Mouse (Mus musculus): Measurements from ENCODE around the gene Hyal6.

Hyal6 gene

DNA sequence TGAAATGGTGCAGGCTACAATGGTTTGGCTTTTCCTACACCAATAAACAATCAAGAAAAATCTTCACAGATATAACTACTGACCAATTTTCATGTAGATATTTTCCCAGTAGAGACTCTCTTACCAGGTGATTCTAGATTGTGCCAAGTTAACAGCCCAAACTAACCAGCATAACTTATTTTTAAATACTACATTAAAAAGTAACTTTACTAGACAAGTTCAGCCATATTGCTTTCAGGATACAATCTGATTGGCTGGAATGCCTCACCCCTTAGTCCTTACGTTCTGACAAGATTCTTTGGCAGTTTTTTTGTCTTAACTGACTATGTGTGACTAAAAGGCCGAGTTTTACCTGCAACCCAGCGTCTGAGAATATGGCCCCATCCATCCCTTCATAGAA lies at the start of gene Hyal6:
TSS of gene Hyal6 (plus strand) at position 301 of the 400 bp plus-strand sequence.
- DNase-seq (ENCODE audit: low spot score): no peak

DNA sequence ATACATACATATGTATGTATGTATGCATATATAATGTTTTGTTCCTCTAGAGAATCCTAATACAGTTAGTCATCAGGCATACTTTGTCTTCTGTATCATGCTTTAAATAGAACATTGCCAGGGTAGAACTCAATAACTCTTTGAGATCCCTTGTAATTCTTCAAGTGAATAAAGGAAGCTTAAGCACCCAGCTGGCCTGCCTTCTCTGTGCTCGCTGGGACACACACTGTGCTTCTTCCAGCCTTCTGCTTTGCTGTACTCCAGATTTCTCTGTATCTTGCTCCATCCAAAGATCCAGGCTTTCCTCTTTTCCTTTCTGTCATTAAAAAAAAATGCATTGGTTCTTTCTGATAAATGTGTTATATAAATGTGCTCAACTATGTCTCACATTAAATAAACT lies 45.2 kb upstream of the Hyal6 start:
- no peak for DNase-seq (ENCODE audit: low spot score)

DNA sequence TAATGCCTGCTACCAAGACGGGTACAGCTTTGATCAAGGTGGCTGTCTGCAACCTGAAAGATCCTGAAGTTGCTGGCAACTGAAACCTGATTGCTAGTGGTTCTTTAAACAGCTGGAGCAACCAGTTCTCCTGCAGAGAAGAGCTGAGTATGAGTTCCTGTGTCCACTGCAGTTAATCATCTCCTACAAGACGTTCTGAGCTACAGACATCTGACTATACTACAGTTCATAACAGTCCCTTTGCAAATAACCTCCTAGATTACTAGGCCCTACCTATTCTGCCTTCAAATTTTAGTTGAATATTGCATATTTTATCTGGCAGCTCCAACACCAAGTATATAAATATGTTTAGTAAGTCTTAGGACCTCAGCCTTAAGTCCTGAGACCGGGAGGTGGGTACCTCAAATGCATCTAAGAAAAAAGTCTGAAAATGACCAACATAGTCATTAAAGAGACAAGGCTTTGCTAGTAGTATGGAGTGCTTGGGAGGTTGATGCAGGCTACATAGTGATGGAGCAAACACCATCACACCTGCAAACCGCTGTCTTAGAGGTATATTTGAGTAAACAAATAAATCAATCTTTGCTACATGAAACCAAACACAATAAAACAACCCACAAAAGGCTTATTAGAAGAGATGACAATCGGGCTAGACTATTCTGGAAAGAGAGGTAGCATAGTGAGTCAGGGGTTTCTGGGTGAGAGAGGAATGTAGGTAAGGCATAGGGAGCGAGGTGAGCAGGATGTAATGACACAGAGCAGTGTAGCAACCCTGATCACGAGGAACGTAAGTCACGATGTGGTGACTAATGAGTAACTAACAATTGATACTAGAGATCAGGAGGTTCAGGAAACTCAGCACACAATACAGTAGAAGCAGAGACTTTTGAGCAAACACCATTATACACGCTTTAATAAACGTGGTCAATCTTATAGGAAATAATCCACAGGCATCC lies 38.3 kb upstream of the Hyal6 start:
- DNase-seq (ENCODE audit: low spot score): no peak

DNA sequence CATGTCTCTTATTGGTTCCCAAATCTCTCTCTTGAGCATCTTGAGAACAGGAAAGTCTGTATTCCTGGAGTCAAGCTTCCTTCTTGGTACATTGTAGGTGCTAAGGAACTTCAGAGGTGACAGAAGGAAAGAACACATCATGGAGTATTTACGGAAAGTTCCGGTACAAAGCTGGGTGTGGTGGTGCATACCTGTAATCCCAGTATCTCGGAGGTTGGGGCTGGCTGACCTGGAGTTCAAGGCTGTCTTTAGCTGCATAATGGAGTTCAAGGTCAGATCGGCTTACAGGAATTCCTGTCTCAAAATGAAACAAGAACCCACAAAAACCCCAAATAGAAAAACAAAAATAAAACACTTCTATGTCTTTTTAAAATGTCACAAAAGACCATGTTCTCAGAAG lies 36.9 kb upstream of the Hyal6 start:
- no peak for DNase-seq (ENCODE audit: low spot score)

DNA sequence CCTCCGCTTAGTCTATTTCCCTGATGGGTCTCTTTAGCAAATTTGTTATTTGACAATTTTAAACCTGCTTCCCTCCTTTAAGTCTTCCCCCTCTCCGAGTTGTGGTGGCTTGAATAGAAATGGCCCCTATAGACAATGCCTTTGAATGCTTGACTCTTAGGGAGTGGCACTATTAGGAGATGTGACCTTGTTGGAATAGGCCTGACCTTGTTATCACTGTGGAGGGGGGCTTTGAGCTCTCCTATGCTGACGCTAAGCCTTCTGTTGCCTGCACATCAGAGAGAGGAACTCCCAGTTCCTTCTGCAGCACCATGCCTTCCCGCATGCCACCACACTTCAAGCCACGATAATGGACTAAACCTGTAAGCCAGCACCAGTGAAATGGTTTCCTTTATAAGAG lies 35.8 kb upstream of the Hyal6 start:
- DNase-seq (ENCODE audit: low spot score): no peak

DNA sequence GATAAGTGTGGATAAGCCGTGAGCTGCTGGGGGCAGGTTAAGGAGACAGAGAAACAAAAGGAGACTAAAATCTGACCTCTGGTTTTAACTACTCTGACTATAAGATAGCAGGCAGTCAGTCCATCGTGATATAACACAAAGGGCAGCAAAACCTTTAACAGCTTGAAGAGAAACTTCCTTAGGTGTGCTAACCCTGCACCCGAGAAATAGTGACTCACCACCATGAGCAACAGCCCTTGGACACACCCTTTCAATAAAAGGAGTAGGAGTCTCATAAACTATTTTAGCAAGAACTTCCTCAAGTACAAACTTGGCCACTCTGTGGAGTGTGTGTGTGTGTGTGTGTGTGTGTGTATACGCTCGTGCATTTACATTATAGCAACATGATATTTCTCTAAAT lies 26.0 kb upstream of the Hyal6 start:
- no peak for DNase-seq (ENCODE audit: low spot score)

DNA sequence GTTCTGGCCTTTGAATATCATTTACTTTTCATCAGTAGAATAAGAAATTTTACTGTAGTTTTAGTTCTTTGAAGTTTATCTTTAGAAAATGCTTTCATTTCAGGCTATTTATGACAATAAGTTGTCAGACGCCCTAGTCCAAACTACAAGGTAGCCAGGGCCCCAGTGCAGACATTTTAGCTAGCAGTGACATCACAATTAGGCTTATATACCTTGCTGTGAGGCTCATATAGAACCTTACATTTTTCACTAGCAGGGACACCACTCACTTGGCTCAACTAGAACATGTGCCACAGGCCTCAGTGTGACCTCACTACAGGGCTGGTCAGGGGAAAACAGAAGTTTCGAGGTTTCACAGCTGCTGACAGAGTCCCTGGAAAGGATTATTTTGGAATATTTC lies 25.5 kb upstream of the Hyal6 start:
- no peak for DNase-seq (ENCODE audit: low spot score)

DNA sequence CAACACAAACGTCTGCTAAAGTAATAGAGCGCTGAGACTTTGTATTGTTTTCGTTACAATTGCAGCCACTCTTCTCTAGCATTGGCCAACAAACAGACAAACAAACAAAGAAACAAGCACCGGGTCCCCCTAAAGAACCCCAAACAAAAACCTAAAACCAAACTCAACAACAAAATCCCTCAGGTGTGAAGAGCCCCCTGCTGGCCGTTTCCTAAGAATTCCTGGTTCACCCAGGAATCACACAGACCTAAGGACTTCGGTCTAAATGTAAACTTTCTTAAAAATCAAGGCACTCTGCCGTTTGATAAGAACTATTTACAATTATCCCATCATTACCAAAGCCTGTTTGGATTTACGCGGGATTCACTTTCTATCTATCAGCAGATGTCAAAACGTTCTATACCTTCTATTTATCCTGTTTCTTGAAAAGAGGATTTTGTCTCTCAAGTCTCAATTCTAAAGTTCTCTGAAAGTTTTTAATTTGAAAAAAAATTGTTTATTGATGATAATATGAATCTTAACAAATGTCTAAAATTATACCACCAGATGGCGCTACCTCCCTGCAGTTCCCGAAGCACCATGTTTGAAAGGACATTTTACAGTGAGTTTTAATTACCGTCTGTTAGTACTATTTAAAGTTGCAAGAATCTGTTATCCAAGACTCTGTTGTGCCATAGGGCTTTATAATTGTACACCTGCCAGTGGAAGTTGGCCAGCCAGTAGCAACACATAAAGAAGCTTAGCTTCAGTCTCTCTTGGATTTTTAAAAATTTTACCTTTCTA lies 11.5 kb upstream of the Hyal6 start:
- DNase-seq (ENCODE audit: low spot score): peak; percentile 66

DNA sequence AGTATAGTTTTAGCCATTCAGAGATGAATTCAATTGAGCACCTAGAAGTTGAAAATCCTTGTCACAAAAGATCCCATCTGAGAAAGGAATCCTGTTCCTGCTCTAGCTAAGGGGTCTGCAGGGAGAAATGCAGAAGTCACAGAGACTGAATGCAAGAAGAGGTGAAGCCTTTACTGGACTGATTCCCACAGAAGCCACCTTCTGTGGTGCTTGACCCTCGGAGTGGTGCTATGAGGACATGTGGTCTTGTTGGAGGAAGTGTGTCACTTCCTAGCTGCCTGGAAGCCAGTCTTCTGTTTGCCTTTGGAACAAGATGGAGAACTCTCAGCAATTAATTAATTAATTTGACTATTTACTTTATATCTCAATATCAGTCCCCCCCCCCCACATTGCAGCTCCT lies 4.9 kb upstream of the Hyal6 start:
- DNase-seq (ENCODE audit: low spot score): no peak

DNA sequence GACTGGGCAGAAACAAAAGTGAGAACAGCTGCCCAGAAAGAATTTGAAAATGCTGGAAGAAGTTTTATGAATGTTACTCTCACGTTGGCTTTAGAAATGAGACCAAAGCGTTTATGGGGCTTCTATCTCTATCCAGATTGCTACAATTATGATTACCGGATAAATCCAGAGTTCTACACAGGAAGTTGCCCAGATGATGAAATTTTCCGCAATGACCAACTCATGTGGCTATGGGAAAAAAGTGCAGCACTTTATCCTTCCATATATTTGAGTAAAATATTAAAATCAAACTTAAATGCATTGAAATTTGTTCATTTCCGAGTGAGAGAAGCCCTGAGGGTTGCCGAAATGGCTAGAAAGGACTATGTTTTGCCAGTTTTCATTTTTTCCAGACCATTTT lies 1.5 kb downstream of the Hyal6 start:
- no peak for DNase-seq (ENCODE audit: low spot score)

DNA sequence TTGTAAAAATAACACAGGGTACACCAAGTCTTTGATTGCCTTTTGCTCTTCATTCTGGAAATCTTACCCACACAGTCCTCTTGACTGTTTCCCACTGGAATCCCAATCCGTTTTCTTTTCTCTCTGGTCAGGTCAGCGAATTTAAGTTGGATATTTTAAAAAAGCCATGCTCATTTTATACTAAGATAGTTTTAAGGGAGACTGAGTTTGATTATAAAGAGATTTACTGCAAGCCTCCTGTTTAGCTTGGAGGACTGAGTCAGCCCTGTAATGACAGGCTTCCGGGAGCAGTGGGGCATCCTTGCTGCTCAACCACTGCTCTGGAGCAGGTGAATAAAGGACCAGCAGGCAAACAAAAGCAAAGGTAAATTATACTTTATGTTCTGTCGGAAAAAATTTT lies 15.0 kb downstream of the Hyal6 start, which contains the start of gene Hyal4:
TSS of gene Hyal4 (plus strand) at position 301 of the 400 bp plus-strand sequence.
- no peak for DNase-seq (ENCODE audit: low spot score)

DNA sequence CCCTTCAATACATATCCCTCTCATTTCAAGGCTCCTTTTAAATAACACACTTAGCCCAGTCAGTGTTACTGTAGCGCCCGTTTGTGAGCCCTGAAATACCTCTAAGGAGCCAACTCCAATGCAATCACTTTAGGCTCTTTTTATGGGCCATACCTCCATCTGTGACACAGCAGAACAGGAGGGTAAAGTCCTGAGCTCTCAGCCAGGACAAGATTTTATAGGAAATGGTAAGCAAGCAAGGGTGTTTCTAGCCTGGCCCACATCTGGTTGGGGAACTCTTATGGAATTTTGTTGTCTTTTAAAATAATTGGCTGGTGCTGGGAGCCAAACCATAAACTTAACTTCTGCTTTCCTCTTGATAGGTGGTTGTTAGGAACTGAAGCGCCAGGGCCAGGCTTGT lies 26.2 kb downstream of the Hyal6 start:
- no peak for DNase-seq (ENCODE audit: low spot score)

DNA sequence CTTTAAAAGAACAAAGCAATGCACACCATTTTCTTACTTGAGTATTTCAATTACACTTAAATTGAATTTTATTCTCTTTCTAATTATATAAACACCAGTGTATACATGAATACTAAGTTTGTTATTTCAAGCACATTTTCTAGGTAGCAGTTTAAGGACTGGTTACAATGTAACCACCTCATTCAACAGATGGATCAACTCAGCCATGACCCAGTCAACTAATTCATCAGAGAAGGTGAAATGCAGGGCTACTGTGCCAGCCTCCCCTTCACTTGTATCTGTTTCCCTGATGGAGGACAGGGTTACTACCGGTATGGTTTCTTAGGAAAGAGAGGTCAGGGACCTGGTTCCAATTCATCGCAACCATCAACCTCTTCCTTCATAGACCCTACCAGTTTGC lies 33.2 kb downstream of the Hyal6 start:
- DNase-seq (ENCODE audit: low spot score): no peak

DNA sequence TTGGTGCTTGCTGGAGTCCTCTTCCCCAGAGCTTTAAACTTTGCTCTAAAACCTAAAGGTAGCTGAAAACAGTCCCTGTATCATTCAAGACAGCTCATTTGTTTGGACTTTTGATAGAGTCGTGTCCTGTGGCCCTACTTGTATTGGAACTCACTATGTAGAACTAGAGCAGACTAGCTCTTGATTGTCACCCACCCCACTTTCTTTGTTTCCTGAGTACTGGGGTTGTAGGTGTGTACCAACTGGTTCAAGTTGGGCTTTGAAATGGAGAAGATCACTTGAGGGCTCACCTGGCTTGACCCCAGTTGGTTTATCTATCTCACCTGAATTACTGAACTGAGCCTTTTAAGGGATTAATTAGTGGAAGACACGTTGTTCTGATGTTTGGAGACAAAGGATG lies 46.1 kb downstream of the Hyal6 start:
- DNase-seq (ENCODE audit: low spot score): no peak

DNA sequence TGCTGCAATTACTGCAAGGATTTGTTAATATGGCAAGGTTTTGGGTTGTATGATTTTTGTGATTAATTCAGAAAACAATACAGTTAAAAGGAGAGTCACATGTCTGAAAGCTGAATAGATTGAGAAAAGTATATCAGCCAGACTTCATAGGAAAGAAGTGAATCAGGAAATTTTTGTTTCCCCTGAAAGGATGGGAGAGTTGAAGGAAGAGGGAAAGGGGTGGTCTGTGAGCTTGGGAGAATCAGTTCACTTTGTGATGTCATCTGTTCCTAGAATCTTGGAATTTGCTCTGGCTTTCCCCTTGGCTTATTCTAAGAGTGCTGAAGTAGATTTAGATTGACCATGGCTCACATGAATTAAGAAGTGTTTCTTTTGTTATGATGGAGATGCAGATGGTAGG lies 57.8 kb downstream of the Hyal6 start, which contains the start of gene Spam1:
TSS of gene Spam1 (plus strand) at position 301 of the 400 bp plus-strand sequence.
- DNase-seq (ENCODE audit: low spot score): no peak
